Mouse (Mus musculus): ENCODE data around the gene Cotl1. TPM values are rescaled to one million over a fixed set of nuclear protein-coding genes. Genes with fewer than 3 reads are reported as not detected.

Gene Cotl1
- total and polyA plus RNA-seq, 2 experiments from 2014 or later: 85.4 to 269 TPM

GRCm38 (mm10) chr8:119834676-119835075 lies 5.7 kb downstream of the Cotl1 start:
- H3K4me1 ChIP-seq (ENCODE audit: insufficient read depth, low read length): peaks cover 61% of the 10 kb centered on the region
- no peak for TF ChIP-seq CTCF (IDR thresholded peaks at IDR 0.05; ENCODE audit: low read depth)
- no peak overlapping the region for H3K27ac ChIP-seq
- no peaks in the 10 kb centered on the region for H3K36me3 ChIP-seq (ENCODE audit: insufficient read depth, low read length)
- H3K9ac ChIP-seq (replicated peaks; ENCODE audit: low read length): no peak overlapping the region
- H3K4me2 ChIP-seq (ENCODE audit: low read depth, low read length): no peak overlapping the region
- no peaks in the 10 kb centered on the region for H3K27me3 ChIP-seq (ENCODE audit: insufficient read depth, low read length)
- no peak for DNase-seq (ENCODE audit: low spot score)
- H3K4me3 ChIP-seq (ENCODE audit: low read length): no peak overlapping the region
- 86% methylated on average over 6 of the region's 6 CpGs for WGBS
- ATAC-seq: no peak
- H3K9me3 ChIP-seq (ENCODE audit: low read length): no peaks in the 10 kb centered on the region

DNA sequence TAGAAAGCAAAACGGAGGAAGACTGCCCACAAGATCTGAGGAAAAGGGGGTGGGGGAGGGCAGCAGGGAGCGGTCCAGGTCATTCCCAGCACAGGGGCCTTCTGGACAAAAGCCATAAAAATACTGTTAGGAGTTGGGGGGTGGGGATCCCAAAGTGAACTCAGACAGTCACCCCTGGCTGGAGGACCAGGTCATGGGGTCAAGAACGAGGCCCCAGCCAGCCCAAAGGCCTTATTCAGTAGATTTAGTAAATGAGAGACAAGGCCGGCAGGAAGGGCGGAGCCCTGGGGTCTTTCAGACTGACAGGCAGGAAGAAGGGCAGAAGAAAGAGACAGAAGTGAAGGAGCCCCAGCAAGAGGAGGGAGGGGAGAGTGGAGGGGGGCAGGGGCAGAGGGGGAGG lies 7.4 kb downstream of the Cotl1 start:
- Histone ChIP-seq H3K4me1 (ENCODE audit: insufficient read depth, low read length) (peaks cover 54% of the 10 kb centered on the region), H3K9me3 (ENCODE audit: low read length) (no peaks in the 10 kb centered on the region), H3K36me3 (ENCODE audit: insufficient read depth, low read length) (no peaks in the 10 kb centered on the region), H3K27me3 (ENCODE audit: insufficient read depth, low read length) (no peaks in the 10 kb centered on the region), H3K4me3 (ENCODE audit: low read length) (no peak overlapping the region), H3K4me2 (ENCODE audit: low read depth, low read length) (no peak overlapping the region), H3K9ac (replicated peaks; ENCODE audit: low read length) (no peak overlapping the region), H3K27ac (0 out of 2 replicates have a peak overlapping the region, but pooled peaks have one; percentile 32)
- 20% methylated on average over 5 of the region's 5 CpGs for WGBS
- no peak for DNase-seq (ENCODE audit: low spot score)
- no peak for TF ChIP-seq CTCF (IDR thresholded peaks at IDR 0.05; ENCODE audit: low read depth)
- no peak for ATAC-seq

DNA sequence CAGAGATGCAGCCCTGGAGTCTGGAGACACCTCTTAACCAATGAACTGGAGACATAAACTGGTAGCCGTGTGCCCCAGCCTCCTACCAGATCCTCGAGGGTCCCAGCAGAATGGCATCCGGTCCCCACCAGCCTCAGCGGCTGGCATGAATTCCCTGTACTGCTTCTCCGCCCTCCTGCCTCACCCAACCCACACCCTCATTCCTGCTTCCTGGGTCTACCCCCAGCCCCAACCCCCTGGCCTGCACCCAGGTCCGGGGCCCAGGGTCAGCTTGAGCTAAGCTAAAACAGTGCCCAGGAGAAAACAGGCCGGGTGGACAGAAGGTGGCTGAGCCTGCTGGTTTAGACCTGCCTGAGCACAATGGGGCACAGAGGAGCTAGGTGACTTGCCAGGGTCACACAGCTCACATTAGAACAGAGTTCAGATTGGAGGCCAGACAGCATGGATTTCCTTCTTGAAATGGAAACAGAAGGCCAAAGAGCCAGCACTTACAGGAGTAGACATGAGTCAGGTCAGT lies 8.2 kb downstream of the Cotl1 start:
- no peak overlapping the region for H3K9ac ChIP-seq (replicated peaks; ENCODE audit: low read length)
- 51% methylated on average over 7 of the region's 7 CpGs for WGBS
- DNase-seq (ENCODE audit: low spot score) (no peak), ATAC-seq (no peak)
- no peak for TF ChIP-seq CTCF (IDR thresholded peaks at IDR 0.05; ENCODE audit: low read depth)
- H3K27ac ChIP-seq: peak overlapping the region; percentile 32; the same call in 1 of the 2 replicates
- peaks cover 47% of the 10 kb centered on the region for H3K4me1 ChIP-seq (ENCODE audit: insufficient read depth, low read length)
- H3K9me3 ChIP-seq (ENCODE audit: low read length): no peaks in the 10 kb centered on the region
- no peaks in the 10 kb centered on the region for H3K27me3 ChIP-seq (ENCODE audit: insufficient read depth, low read length)
- peak overlapping the region; percentile 22 for H3K4me2 ChIP-seq (ENCODE audit: low read depth, low read length)
- no peak overlapping the region for H3K4me3 ChIP-seq (ENCODE audit: low read length)
- no peaks in the 10 kb centered on the region for H3K36me3 ChIP-seq (ENCODE audit: insufficient read depth, low read length)

DNA sequence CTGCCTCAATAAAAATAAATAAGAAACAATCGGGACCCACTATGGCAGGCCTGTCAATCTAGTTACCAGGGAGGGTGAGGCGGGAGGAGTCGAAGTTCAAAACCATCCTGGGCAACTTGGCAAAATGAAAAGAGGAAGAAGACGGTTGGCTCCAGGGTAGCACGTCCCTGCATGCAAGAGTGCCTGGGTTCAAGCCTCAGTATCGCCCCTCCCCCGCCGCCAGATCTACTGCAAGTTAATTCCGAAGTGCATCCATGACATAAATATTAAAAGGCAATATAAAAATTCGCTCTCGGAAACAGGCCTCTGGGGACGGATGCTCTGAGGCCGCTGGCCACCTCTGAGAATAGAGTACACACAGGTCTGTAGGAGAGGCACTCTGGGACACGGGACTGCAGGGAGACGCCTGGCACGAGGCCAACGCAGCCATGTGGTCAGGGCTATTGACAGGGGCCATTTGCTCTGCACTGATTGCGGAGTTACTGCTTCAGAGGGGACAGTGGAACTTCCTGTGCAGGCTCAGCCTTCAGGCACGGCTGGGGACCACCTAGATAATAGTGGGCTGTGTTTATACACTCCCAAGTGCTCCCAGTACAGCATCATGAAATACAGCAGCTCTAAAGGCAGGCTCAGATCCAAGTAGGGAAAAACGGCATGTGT lies 8.9 kb downstream of the Cotl1 start:
- peaks cover 41% of the 10 kb centered on the region for H3K4me1 ChIP-seq (ENCODE audit: insufficient read depth, low read length)
- no peaks in the 10 kb centered on the region for H3K27me3 ChIP-seq (ENCODE audit: insufficient read depth, low read length)
- H3K4me3 ChIP-seq (ENCODE audit: low read length): no peak overlapping the region
- no peaks in the 10 kb centered on the region for H3K36me3 ChIP-seq (ENCODE audit: insufficient read depth, low read length)
- DNase-seq (ENCODE audit: low spot score) (peak; percentile 75), ATAC-seq (peak; percentile 55)
- no peaks in the 10 kb centered on the region for H3K9me3 ChIP-seq (ENCODE audit: low read length)
- WGBS: 17% methylated on average over 20 of the region's 20 CpGs
- H3K9ac ChIP-seq (replicated peaks; ENCODE audit: low read length): no peak overlapping the region
- peak overlapping the region; percentile 22 for H3K4me2 ChIP-seq (ENCODE audit: low read depth, low read length)
- TF ChIP-seq CTCF (IDR thresholded peaks at IDR 0.05; ENCODE audit: low read depth): no peak
- H3K27ac ChIP-seq: peak overlapping the region; percentile 32; the same call in 1 of the 2 replicates

- no peak for TF ChIP-seq CTCF (IDR thresholded peaks at IDR 0.05; ENCODE audit: low read depth)
- Histone ChIP-seq H3K9me3 (ENCODE audit: low read length) (no peaks in the 10 kb centered on the region), H3K27me3 (ENCODE audit: insufficient read depth, low read length) (no peaks in the 10 kb centered on the region), H3K4me2 (ENCODE audit: low read depth, low read length) (no peak overlapping the region), H3K36me3 (ENCODE audit: insufficient read depth, low read length) (no peaks in the 10 kb centered on the region), H3K4me3 (ENCODE audit: low read length) (no peak overlapping the region), H3K4me1 (ENCODE audit: insufficient read depth, low read length) (peaks cover 38% of the 10 kb centered on the region), H3K27ac (no peak overlapping the region), H3K9ac (replicated peaks; ENCODE audit: low read length) (no peak overlapping the region)
- WGBS: 53% methylated on average over 7 of the region's 7 CpGs
- no peak for DNase-seq (ENCODE audit: low spot score)
- no peak for ATAC-seq
These were observed 9.8 kb downstream of the Cotl1 start for GRCm38 (mm10) chr8:119830589-119830988.

- Histone ChIP-seq H3K9ac (replicated peaks; ENCODE audit: low read length) (no peak overlapping the region), H3K4me1 (ENCODE audit: insufficient read depth, low read length) (peaks cover 38% of the 10 kb centered on the region), H3K4me3 (ENCODE audit: low read length) (no peak overlapping the region), H3K27ac (peak overlapping the region; percentile 32), H3K4me2 (ENCODE audit: low read depth, low read length) (no peak overlapping the region), H3K9me3 (ENCODE audit: low read length) (no peaks in the 10 kb centered on the region), H3K27me3 (ENCODE audit: insufficient read depth, low read length) (no peaks in the 10 kb centered on the region), H3K36me3 (ENCODE audit: insufficient read depth, low read length) (no peaks in the 10 kb centered on the region)
- DNase-seq (ENCODE audit: low spot score): no peak
- TF ChIP-seq CTCF (IDR thresholded peaks at IDR 0.05; ENCODE audit: low read depth): no peak
- no peak for ATAC-seq
- WGBS: 45% methylated on average over 16 of the region's 16 CpGs
These were observed 10.3 kb downstream of the Cotl1 start for GRCm38 (mm10) chr8:119829870-119830580.

Measured in hindbrain, postnatal 0 days (tissue).